Mouse (Mus musculus) urinary bladder, postnatal 36 days (tissue): Measurements from ENCODE around the gene Prl8a9.

ENCODE experiments used
- DNase-seq, 2 experiments: peaks; one replicate each; pipeline ENCODE4 v3.0.0; 2022; ENCODE audit warnings: low spot score in 2 of 2, mixed read lengths in 1 of 2

Prl8a9 gene

DNA sequence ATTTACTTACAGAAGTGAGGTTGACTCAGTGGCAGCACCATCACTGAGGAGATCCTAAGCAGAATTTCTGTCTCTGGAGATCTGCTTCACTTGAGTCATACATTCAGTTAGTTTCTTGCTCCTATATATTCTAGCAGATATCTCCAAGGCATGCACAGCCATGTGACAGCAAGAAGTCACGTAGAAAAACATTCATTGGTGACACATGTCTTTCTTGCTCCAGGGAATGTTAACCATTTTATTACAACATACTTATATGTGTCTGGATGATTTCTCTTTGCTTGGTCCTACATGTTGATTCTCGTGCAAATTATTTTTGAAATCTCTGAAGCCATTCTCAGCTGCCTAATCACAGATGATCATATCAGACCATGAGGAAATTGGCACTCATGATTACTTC, at the start of gene Prl8a9:
Gene Prl8a9, minus strand, starts transcription at position 101 of the 400 bp plus-strand sequence.
- no peak for DNase-seq

DNA sequence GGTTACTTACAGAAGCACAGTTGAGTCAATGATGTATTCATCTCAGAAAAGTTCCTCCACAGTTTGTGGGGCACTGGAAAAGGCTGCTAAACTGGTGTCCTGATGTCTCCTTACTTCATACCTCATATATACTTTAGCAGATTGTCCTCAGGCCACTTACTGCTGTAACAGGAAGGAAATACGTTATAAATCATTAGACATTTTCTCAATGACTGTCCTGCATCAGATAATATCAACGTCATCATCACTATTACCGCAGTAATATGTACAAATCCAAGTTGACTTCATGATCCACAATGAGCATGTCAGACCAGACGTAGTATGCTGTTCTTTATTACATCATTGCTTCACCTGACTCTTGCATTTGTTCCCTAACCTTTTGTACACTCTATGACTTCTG, 46.1 kb upstream of the Prl8a9 start, which contains the start of gene Prl7b1:
Gene Prl7b1, minus strand, starts transcription at position 101 of the 400 bp plus-strand sequence.
- DNase-seq: no peak

DNA sequence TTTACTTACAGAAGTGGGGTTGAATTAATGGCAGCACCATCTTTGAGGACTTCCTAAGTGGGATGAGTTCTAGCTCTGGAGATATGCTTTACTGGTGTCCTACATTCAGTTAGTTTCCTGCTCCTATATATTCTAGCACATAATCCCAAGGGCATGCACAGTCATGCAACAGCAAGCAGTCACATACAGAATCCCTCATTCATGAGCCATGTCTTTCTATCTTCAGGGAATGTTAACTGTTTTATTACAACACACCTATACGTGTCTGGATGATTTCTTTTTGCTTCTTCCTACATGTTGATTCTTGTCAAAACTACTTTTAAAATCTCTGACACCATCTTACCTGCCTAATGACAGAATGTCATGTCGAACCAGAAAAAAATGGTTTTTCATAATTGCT, 17.7 kb upstream of the Prl8a9 start, which contains the start of gene Prl8a1:
Gene Prl8a1, minus strand, starts transcription at position 101 of the 400 bp plus-strand sequence.
- no peak for DNase-seq

GRCm38 (mm10) chr13:27553336-27553735, 11.1 kb downstream of the Prl8a9 start:
- DNase-seq: no peak

- no peak for DNase-seq
Observed at GRCm38 (mm10) chr13:27523156-27523555, 41.2 kb downstream of the Prl8a9 start.

- DNase-seq: no peak
Observed at GRCm38 (mm10) chr13:27513117-27513516, 51.3 kb downstream of the Prl8a9 start, which contains the start of gene Prl8a8. Gene Prl8a8 (minus strand): TSS chr13:27513217.
